Mouse (Mus musculus): ENCODE measurements around the gene Kifc5b.
A peak's percentile ranks its signal among the peaks of the same experiment; 100 is the strongest.
"Not testable (repeated sequence)": the region's sequence is repeated elsewhere in the genome, so short reads cannot be mapped to it uniquely, and the experiment has no call there.

The Kifc5b gene

DNA sequence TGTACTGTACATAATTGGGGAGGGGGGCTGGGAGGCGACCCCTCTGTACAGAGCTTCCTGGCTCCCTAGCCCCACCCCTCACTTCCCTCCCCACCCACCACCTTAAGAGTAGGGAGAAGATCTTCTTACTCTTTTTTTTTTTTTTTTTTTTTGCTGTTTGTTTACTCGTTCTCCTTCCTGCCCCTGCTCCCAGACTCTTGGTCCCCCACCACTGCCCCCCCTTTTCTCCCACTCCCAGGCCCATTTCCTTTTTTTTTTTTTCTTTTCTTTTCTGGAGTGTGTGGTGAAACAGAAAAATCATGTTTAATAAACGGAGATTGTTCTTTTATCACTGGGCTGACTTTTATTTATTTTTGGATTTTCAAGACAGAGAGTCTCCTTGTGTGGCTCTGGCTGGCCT, 55.2 kb downstream of the Kifc5b start:
- DNase-seq = no peak

DNA sequence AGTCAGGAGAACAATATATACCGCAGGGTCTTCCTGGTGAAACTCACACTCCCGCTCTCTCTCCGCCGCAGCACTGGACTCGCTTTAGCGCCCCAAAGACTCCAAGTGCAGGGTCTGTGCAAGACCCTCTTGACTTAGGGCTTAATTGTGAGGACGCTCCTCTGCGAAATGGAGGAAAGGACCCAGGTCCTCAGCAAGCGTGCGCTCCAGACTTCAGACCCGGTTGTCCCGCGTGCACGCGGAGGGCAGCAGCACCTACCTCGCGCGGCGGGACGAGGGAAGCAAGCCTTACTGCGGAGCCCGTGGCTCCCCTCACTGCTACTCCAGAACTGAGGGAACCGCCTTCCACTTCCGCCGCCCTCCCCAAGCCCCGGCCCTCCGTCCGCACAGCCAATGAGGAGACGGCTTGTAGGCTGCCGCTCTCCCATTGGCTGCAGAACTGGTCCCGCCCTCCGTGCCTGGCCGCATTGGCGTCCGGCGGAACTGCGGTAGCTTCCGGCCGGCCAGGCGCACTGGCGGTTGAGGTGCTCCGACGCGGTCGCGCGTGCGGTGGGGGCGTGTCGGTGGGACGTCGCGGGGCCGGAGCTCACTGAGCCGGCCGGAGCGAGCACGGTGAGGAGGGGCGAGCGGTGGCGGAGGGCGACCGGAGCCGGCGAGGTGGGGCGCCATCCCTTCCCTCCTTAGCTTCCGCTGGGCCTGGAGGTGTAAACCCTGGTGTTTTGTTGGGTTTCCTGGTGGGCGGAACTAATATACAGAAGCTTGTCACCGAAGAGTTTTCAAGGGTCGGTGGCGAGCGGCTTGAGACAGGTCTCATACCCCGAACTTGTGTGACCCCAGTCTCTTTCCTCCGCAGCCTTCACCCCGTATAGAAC, 56.0 kb downstream of the Kifc5b start, which contains the start of gene Zbtb9:
Gene Zbtb9, plus strand, starts transcription at position 465 of the 872 bp plus-strand sequence.
- DNase-seq = peak; percentile 96 to 99

DNA sequence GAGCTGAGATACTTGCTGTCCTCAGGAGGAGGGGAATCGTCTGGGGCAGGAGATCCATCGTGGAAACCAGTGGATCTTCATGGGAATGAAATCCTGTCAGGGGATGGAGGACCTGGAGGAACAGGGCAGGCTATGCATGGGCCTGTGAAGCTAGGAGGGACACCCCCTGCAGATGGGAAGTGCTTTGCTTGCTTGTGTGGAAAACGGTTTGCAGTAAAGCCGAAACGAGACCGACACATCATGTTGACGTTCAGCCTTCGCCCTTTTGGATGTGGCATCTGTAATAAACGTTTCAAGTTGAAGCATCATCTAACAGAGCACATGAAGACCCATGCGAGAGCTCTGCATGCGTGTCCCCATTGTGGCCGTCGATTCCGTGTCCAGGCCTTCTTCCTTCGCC, 57.7 kb downstream of the Kifc5b start:
- no peak for DNase-seq

- no peak for DNase-seq
Observed at GRCm38 (mm10) chr17:26975415-26975814, 58.5 kb downstream of the Kifc5b start.

DNA sequence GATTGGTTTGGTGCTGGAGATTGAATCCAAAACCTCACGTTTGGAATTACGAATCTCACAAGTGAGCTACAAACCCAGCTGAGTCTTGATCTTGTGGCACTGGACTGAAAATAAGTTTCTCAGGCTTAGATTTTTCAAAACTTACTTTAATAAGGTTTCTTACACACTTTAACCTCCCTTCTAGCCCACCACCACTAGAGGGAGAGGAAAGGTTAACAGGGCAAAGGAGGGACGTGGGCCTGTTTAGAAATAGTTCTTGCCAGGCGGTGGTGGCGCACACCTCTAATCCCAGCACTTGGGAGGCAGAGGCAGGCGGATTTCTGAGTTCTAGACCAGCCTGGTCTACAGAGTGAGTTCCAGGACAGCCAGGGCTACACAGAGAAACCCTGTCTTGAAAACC, 60.5 kb downstream of the Kifc5b start:
- not testable (repeated sequence) for DNase-seq

DNA sequence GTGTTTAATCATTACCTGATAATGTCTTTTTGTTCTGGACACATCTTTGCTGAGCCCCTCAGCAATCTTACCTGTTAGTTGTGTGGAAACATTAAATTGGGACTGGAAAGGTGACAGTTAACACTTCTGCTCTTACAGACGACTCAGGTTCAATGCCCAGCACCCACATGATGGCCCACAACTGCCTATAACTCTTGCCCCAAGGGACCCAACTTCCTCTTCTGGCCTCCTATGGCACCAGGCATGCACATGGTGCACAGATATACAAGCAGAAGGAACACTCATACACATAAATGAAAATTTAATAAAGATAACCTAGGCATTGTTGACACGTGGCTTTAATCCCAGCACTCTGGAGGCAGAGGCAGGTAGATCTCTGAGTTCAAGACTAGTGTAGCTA, 62.5 kb downstream of the Kifc5b start:
- DNase-seq = no peak

DNA sequence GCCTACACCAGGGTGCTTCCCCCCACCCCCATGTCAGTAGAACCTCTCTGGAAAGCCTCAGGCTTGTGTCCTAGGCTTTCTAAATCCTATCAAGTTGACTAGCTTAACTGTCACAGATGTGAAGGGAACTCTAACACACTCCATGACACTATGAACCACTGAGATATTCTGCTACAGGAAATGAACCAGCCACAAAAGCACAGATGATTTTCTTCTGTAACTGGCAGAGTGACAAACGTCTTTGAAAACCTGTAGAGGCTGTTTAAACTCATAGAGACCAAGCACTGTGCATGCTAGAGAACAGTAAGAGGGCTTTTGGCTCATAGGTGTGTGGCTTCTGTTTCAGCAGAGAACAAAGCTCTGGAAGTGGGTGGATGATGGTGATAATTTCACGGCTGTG, 64.2 kb downstream of the Kifc5b start:
- DNase-seq = no peak

Data from kidney, postnatal 25 days (tissue).